Mouse (Mus musculus) hindbrain, embryonic 15.5 days (tissue): Measurements from ENCODE around the gene Crnkl1. TPM values are rescaled to one million over a fixed set of nuclear protein-coding genes. Genes with fewer than 3 reads are reported as not detected.
"Not testable (repeated sequence)": the region's sequence is repeated elsewhere in the genome, so short reads cannot be mapped to it uniquely, and the experiment has no call there.

Source experiments
- ATAC-seq: fragments of 200-750 bp; cut with Nextera tagmentation; 2 replicates; pipeline ENCODE4 v1.8.0; 2017; ENCODE audit warnings: low read depth, moderate number of reproducible peaks, moderate TSS enrichment; ENCODE audit not compliant: low FRiP score
- H3K27ac ChIP-seq: fragments of 300-500 bp; sonication (generic); replicated peaks from 2 replicates; pipeline ENCODE4 v1.5.1; 2015; ENCODE audit warnings: mild to moderate bottlenecking, inconsistent platforms
- H3K27me3 ChIP-seq: fragments of 300-500 bp; sonication (generic); 2 replicates; pipeline ENCODE4 v1.6.1; 2015; ENCODE audit warnings: control low read depth, inconsistent platforms
- H3K36me3 ChIP-seq: fragments of 300-500 bp; sonication (generic); 2 replicates; pipeline ENCODE4 v1.6.1; 2015; ENCODE audit warnings: control low read depth, inconsistent platforms
- H3K4me1 ChIP-seq: fragments of 300-500 bp; sonication (generic); replicated peaks from 2 replicates; pipeline ENCODE4 v1.6.1; 2015; ENCODE audit warnings: control low read depth, inconsistent platforms
- H3K4me2 ChIP-seq: fragments of 300-500 bp; sonication (generic); 2 replicates; pipeline ENCODE4 v1.6.1; 2015; ENCODE audit warnings: moderate library complexity, mild to moderate bottlenecking, inconsistent platforms
- H3K4me3 ChIP-seq: fragments of 300-500 bp; sonication (generic); 2 replicates; pipeline ENCODE4 v1.5.1; 2015; ENCODE audit warnings: mild to moderate bottlenecking, inconsistent platforms
- H3K9ac ChIP-seq: fragments of 300-500 bp; sonication (generic); 2 replicates; pipeline ENCODE4 v1.6.1; 2015; ENCODE audit warnings: inconsistent platforms
- H3K9me3 ChIP-seq: fragments of 300-500 bp; sonication (generic); 2 replicates; pipeline ENCODE4 v1.6.1; 2016; ENCODE audit warnings: control low read depth, inconsistent platforms
- WGBS: fragments of 180-500 bp; shearing (Covaris S2); methylation state at CpG from one replicate; pipeline ENCODE4 v1.1.7; 2015; 5-methylcytosine and 5-hydroxymethylcytosine counted together
- polyA plus RNA-seq: library from polyadenylated mRNA; unstranded; fragments of >200 nt; fragmentation: Nextera tagmentation; extraction: Ambion mirVana; gene quantifications from 2 replicates; pipeline ENCODE4 v1.2.1, GENCODE M21; 2015

Gene Crnkl1
- polyA plus RNA-seq, 1 experiment from 2014 or later, result 21.4 TPM

DNA sequence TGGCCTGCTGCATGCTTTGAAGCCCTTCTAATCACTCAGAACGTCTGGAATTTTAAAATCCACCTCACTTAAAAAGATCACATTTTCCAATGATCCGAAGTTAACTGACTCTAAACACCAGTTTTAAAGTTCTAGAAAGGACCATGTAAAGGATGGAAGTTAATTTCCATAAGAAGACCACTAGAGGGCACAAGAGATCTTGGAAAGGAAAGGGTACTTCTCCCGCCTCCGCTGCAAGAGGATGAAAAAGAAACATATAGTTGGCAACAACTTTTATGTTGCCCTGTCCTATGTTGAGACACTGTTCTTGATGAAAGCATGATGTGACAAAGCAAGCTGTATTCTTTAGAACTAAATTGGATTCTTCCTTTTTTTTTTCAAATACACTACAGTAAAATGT lies 22.6 kb upstream of the Crnkl1 start:
- 8% methylated on average over 4 of the region's 4 CpGs for WGBS
- no peak overlapping the region for H3K4me3 ChIP-seq
- H3K9ac ChIP-seq, result no peak overlapping the region
- no peaks in the 10 kb centered on the region for H3K9me3 ChIP-seq
- H3K36me3 ChIP-seq, result no peaks in the 10 kb centered on the region
- no peak overlapping the region for H3K27ac ChIP-seq
- H3K4me2 ChIP-seq, result no peak overlapping the region
- H3K4me1 ChIP-seq, result no peaks in the 10 kb centered on the region
- no peaks in the 10 kb centered on the region for H3K27me3 ChIP-seq
- ATAC-seq, result peak; percentile 65; the same call in 1 of the 2 replicates

GRCm38 (mm10) chr2:145956318-145956717 lies 21.5 kb upstream of the Crnkl1 start:
- no peak for ATAC-seq
- no peaks in the 10 kb centered on the region for H3K4me1 ChIP-seq
- 75% methylated on average over 5 of the region's 5 CpGs for WGBS
- no peaks in the 10 kb centered on the region for H3K27me3 ChIP-seq
- H3K9ac ChIP-seq, result no peak overlapping the region
- no peak overlapping the region for H3K4me3 ChIP-seq
- H3K4me2 ChIP-seq, result no peak overlapping the region
- H3K36me3 ChIP-seq, result no peaks in the 10 kb centered on the region
- no peaks in the 10 kb centered on the region for H3K9me3 ChIP-seq
- no peak overlapping the region for H3K27ac ChIP-seq

DNA sequence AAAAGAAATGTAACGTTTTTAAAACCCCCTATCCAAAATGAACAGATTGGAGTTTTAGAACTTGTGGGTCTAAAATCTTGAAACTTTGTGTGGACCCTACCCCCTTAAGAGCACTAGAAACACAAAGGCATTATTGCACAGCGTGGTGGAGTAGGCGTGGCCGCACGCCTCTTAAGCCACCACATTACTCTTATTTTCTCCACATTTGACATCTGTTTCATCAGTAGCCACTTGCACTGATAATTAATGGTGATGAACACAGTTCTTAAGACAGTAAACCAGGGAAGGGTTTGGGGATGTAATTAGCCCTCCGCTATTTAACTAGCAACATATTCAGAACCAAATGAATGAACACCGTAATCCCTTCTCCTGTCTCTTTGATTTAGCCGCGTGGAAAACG lies 21.0 kb upstream of the Crnkl1 start:
- whole genome bisulfite sequencing, result 50% methylated on average over 10 of the region's 10 CpGs
- H3K27ac ChIP-seq, result no peak overlapping the region
- no peak for ATAC-seq

GRCm38 (mm10) chr2:145952726-145953125 lies 17.9 kb upstream of the Crnkl1 start:
- WGBS, result 89% methylated on average over 5 of the region's 5 CpGs

More for the DNA sequence above, 21.0 kb upstream of the Crnkl1 start:
- no peaks in the 10 kb centered on the region for H3K36me3 ChIP-seq
- H3K4me3 ChIP-seq, result no peak overlapping the region
- H3K4me1 ChIP-seq, result no peaks in the 10 kb centered on the region
- no peaks in the 10 kb centered on the region for H3K27me3 ChIP-seq
- no peaks in the 10 kb centered on the region for H3K9me3 ChIP-seq
- no peak overlapping the region for H3K9ac ChIP-seq
- no peak overlapping the region for H3K4me2 ChIP-seq

GRCm38 (mm10) chr2:145950239-145950638 lies 15.4 kb upstream of the Crnkl1 start:
- H3K9ac ChIP-seq, result no peak overlapping the region
- H3K4me1 ChIP-seq, result peaks cover 13% of the 10 kb centered on the region
- H3K27ac ChIP-seq, result no peak overlapping the region
- no peaks in the 10 kb centered on the region for H3K27me3 ChIP-seq
- no peak for ATAC-seq
- WGBS, result 15% methylated on average over 10 of the region's 10 CpGs
- H3K9me3 ChIP-seq, result no peaks in the 10 kb centered on the region
- no peaks in the 10 kb centered on the region for H3K36me3 ChIP-seq
- H3K4me3 ChIP-seq, result no peak overlapping the region
- no peak overlapping the region for H3K4me2 ChIP-seq

More at GRCm38 (mm10) chr2:145952726-145953125, 17.9 kb upstream of the Crnkl1 start:
- H3K9me3 ChIP-seq, result no peaks in the 10 kb centered on the region
- no peak for ATAC-seq
- H3K4me3 ChIP-seq, result no peak overlapping the region
- no peak overlapping the region for H3K9ac ChIP-seq
- peaks cover 13% of the 10 kb centered on the region for H3K4me1 ChIP-seq
- no peak overlapping the region for H3K27ac ChIP-seq
- H3K4me2 ChIP-seq, result no peak overlapping the region
- no peaks in the 10 kb centered on the region for H3K27me3 ChIP-seq
- H3K36me3 ChIP-seq, result no peaks in the 10 kb centered on the region

DNA sequence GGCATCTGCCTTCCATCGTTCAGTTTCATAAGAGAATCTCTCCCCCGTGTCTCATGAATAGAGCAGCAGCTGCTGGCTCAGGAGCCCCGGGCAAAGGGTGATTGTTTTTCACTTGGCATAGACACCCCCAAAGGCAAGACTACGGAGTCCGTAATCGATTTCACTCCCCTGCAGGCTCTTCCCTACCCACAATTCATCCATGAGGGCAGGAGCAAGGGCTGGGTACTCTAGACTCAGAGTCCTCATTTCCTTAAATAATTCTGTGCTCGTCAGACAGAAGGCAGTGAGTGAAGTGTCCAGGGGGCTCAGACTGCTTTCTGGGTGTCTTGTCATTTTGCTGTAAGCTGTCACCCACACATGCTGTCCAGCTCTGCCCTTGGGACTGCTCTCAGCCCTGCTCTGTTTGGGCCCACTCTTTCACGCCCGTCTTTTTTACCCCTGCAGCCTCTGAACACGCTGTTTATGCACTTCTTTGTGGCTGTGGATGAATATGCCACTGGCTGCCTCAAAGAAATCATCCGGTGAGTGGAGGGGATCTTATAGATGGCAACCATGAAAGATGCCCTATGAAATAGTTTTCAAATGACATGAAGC lies 14.8 kb upstream of the Crnkl1 start:
- Histone ChIP-seq H3K9ac (no peak overlapping the region), H3K27ac (peak overlapping the region; percentile 14; the same call in 1 of the 2 replicates), H3K4me1 (peaks cover 13% of the 10 kb centered on the region), H3K4me3 (no peak overlapping the region), H3K27me3 (no peaks in the 10 kb centered on the region), H3K9me3 (no peaks in the 10 kb centered on the region), H3K36me3 (no peaks in the 10 kb centered on the region), H3K4me2 (peak overlapping the region; percentile 16)
- WGBS, result 13% methylated on average over 11 of the region's 11 CpGs
- ATAC-seq, result peak; percentile 61; the same call in 1 of the 2 replicates

- Histone ChIP-seq H3K4me1 (peaks cover 13% of the 10 kb centered on the region), H3K27me3 (no peaks in the 10 kb centered on the region), H3K4me2 (no peak overlapping the region), H3K9me3 (no peaks in the 10 kb centered on the region), H3K4me3 (no peak overlapping the region), H3K27ac (no peak overlapping the region), H3K9ac (no peak overlapping the region), H3K36me3 (no peaks in the 10 kb centered on the region)
- 71% methylated on average over 7 of the region's 7 CpGs for WGBS
- no peak for ATAC-seq
These were observed 13.7 kb upstream of the Crnkl1 start for GRCm38 (mm10) chr2:145948402-145948954.

DNA sequence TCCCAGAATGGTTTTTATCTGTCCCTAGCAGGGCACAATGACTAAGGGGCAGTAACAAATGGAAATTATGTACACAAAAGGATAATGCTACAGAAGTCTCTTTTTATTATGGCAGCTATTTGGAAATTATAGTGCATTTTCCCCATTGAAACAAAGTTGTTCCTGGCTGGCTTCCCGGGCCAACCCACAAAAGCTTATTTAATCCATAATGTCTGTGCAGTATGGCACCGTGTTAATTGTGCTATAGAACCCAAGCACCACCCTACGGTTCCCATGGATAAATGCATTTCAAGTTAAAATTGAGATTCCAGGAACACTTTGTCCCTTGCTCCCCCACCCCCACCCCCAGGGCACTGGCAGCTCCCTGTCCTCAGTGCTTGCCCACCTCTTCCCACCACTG lies 9.5 kb upstream of the Crnkl1 start:
- Histone ChIP-seq H3K9me3 (no peaks in the 10 kb centered on the region), H3K27ac (no peak overlapping the region), H3K36me3 (no peaks in the 10 kb centered on the region), H3K4me1 (peaks cover 3% of the 10 kb centered on the region), H3K9ac (no peak overlapping the region), H3K4me3 (no peak overlapping the region), H3K4me2 (no peak overlapping the region), H3K27me3 (no peaks in the 10 kb centered on the region)
- WGBS, result 56% methylated on average over 3 of the region's 3 CpGs
- ATAC-seq, result no peak

- no peaks in the 10 kb centered on the region for H3K9me3 ChIP-seq
- ATAC-seq, result no peak
These were observed 6.6 kb upstream of the Crnkl1 start for GRCm38 (mm10) chr2:145941403-145941802.

GRCm38 (mm10) chr2:145936975-145937374 lies 2.2 kb upstream of the Crnkl1 start:
- 85% methylated on average over 8 of the region's 8 CpGs for WGBS
- Histone ChIP-seq H3K4me1 (peaks cover 10% of the 10 kb centered on the region), H3K27ac (no peak overlapping the region), H3K27me3 (no peaks in the 10 kb centered on the region), H3K4me2 (no peak overlapping the region), H3K36me3 (peaks cover 4% of the 10 kb centered on the region; the same call in 1 of the 2 replicates), H3K9me3 (no peaks in the 10 kb centered on the region), H3K9ac (no peak overlapping the region), H3K4me3 (no peak overlapping the region)
- no peak for ATAC-seq

More at GRCm38 (mm10) chr2:145941403-145941802, 6.6 kb upstream of the Crnkl1 start:
- WGBS, result 68% methylated on average over 3 of the region's 3 CpGs
- H3K4me3 ChIP-seq, result no peak overlapping the region
- H3K4me2 ChIP-seq, result no peak overlapping the region
- H3K36me3 ChIP-seq, result no peaks in the 10 kb centered on the region
- H3K27ac ChIP-seq, result no peak overlapping the region
- no peaks in the 10 kb centered on the region for H3K27me3 ChIP-seq
- H3K9ac ChIP-seq, result no peak overlapping the region
- no peaks in the 10 kb centered on the region for H3K4me1 ChIP-seq

DNA sequence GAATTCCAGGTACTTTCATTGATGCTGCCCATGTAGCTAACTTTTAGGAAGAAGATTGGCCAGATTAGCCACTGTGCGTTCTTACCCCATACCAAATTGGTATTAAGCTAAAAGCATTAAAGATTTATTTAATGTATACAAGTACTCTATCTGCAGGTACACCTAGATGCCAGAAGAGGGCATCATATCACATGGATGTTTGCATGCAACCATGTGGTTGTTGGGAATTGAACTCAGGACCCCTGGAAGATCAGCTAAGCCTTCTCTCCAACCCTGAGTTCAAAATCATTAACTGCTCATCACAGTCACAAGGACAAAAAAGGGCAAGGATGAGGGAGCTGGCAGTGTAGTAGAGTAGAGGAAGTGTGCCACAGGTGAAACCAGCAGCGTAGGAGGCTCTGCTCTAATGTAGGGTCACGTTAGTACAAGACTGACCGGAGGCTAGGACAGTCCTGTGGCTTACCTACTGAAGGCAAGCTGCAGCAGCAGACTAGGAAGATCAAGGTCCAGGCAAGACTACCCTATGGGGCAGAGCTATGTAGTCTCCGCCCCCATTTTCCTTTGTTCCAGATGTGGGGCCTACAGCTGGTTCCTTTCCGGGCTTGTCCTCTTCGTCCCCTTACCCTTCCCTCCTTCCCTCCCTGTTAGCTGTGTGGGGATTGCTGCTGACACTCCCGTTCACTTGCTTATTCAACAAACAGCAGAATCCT lies 13.7 kb downstream of the Crnkl1 start:
- no peaks in the 10 kb centered on the region for H3K4me1 ChIP-seq
- H3K36me3 ChIP-seq, result peaks cover 82% of the 10 kb centered on the region
- ATAC-seq, result no peak
- H3K27me3 ChIP-seq, result no peaks in the 10 kb centered on the region
- no peaks in the 10 kb centered on the region for H3K9me3 ChIP-seq
- no peak overlapping the region for H3K4me3 ChIP-seq
- no peak overlapping the region for H3K9ac ChIP-seq
- no peak overlapping the region for H3K27ac ChIP-seq
- H3K4me2 ChIP-seq, result no peak overlapping the region
- 94% methylated on average over 8 of the region's 8 CpGs for WGBS

DNA sequence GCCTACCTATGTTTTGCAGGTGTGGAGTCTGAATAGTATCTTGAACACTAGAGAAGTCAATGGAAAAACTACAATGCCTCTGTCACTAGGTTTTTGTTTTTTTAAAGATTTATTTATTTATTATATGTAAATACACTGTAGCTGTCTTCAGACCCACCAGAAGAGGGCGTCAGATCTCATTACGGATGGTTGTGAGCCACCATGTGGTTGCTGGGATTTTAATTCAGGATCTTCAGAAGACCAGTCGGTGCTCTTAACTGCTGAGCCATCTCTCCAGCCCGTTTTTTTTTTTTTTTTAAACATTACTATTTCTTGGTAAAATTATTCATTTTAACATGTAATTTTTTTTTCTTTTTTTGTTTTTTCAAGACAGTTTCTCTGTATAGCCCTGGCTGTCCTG lies 28.9 kb downstream of the Crnkl1 start:
- H3K27me3 ChIP-seq, ATAC-seq, H3K9me3 ChIP-seq, H3K9ac ChIP-seq, H3K27ac ChIP-seq, H3K4me3 ChIP-seq, H3K4me2 ChIP-seq: not testable (repeated sequence)
- Histone ChIP-seq H3K4me1 (peaks cover 22% of the 10 kb centered on the region), H3K36me3 (peaks cover 14% of the 10 kb centered on the region)
- WGBS, result 42% methylated on average over 4 of the region's 4 CpGs
